Mouse (Mus musculus) cerebellum, adult 2 months (tissue): ENCODE measurements around the gene Nbea.

Source experiments
- CTCF ChIP-seq: fragments of 200-500 bp; IDR thresholded peaks from 2 replicates; pipeline ENCODE4 v1.5.1; 2011; ENCODE audit warnings: low read depth, mild to moderate bottlenecking, control low read depth, low read length, moderate library complexity, borderline replicate concordance; ENCODE audit not compliant: insufficient read depth
- POLR2A ChIP-seq: fragments of 200-500 bp; IDR thresholded peaks from 2 replicates; pipeline ENCODE4 v1.6.1; 2011; ENCODE audit warnings: low read length, control low read depth, borderline replicate concordance; ENCODE audit not compliant: insufficient read depth

DNA sequence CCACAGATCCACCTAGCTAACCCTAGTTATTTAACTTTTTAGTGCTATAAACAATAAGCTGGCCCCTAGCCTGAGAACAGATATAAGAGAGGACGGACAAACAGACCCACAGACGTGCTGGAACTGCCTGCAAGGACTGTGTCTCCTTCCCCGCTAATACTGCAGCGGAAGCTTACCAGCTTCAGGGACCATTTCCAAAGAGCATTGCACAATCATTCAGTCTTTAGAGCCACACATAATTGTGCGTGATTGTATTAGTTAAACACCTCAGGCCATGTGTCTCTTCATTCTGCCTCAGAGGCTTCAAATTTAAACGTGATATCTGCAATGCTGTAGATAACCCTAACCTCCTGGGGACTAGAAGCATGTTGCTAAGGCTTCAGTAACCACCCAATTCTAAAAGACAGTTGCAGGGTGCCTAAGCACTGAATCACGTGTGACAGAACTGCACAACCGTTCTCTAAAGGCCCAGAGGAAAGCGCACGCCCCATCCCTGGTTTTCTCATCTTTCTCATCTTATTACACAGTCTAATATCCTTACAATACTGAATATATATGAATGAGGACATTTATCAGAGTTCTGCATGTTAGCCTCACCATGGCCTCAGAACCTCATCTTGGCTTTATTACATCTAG lies 296.2 kb downstream of the Nbea start:
- TF ChIP-seq CTCF (no peak), POLR2A (no peak)
